Mouse (Mus musculus) heart, postnatal 14 days (tissue): ENCODE results near the gene Ppp2r5e. TPM values are rescaled to one million over a fixed set of nuclear protein-coding genes. Genes with fewer than 3 reads are reported as not detected.
A peak's percentile ranks its signal among the peaks of the same experiment; 100 is the strongest.

Experiments
- DNase-seq, 2 experiments: peaks; one replicate each; pipeline ENCODE4 v3.0.0; 2021 to 2022
- intact Hi-C: fragments of 180-260 bp; cut with DNase I; formaldehyde crosslinking; loops from one replicate; pipeline ENCODE4 v1.15.1; 2025
- total RNA-seq, 2 experiments: library from RNA; stranded (reverse); gene quantifications; 2 replicates each; pipeline ENCODE4 v1.2.3; 2021

The Ppp2r5e gene
- total RNA-seq, 2 experiments from 2014 or later = 35.3 to 36.2 TPM

DNA sequence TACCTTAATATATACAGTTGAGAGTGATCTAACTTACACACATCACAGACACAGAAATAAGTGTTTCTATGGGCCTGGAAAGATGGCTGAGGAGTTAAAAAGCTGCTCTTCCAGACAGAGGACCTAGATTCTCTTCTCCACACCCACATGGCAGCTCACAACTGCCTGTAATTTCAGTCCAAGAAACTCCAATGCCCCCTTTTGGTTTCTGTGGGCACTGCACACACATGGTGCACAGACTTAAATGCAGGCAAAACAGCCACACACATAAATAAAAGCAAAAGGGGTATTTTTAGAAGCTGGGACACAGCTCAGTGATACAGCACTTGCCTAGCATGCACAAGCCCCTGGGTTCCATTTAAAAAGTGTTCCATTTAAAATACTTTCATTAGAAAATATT, 8.5 kb downstream of the Ppp2r5e start:
- intact Hi-C loops = no loop called here
- no peak for DNase-seq

DNA sequence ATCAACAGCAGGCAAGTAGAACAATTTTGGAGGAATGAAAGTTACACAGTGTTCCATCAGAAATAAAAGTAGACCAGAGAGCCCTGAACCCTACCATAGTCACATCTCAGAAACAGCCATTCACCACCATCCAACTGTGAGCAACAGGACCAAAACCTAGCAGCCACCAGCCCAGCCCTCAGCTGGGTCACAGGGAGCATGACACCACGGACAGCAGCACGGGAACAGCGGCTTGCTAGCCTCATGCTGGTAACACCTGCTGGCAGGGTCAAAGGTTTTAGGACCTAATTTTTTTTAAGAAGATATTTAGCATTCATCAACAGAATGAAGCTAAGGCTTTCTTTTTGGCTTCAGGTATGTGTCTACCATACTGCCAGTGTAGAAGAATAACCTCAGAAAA, 12.3 kb downstream of the Ppp2r5e start:
- no peak for DNase-seq
- intact Hi-C loops = no loop called here

DNA sequence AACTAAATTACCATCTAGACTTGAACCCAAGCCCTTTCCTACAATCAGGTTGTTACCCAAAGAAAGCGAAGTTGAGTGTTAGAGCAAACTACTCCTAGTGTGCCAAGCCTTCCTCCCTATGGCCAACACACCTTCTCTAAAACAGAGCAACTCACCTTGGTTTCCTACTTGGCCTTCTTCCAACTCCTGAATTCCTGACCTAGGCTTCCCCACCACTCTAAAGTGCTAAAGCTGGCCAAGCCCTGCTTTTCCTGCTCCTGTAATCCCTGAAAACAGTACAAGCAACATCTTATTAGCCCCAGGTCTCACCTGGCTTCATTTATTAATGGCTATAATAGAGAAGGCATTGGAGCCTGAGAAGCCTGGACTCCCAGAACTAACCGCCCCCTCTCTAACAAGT, 17.0 kb downstream of the Ppp2r5e start:
- no peak for DNase-seq
- intact Hi-C loops = no loop called here

DNA sequence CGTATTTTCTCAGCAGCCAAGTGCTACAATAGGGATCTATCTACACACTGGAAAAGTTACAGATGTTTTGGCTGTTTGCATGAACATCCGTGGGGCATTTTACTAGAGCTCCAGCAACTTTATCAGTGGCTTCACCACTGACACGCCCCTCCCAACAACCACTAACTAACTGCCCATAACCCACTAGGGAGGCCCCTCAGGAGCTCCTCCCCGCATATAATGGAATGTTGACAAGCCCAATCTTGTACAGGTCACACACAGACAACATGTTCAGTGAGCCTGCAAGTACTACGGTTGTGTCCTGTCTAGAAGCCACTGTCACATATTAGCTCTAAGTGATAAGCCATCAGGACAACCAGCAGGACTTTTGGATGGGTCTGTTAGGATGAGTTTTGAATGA, 18.8 kb downstream of the Ppp2r5e start:
- no peak for DNase-seq
- intact Hi-C loops = no loop called here

DNA sequence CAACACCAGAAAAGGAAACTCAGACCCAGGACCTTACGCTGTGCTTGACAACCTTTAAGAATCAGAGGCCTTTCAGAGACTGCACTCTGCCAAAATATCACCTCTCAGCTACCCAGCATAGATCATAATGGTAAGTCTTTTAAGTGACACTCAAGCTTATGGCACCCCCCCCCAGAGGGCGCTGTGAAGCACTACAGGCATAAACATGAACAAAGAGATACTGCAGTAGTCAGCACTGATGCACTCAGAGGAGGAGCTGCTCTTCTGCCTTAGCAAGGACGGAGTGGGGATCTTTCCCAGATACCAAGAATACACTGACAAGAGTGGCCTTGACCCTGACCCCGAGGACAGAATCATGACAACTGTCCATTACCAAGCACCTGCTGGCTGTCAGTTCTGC, 23.8 kb downstream of the Ppp2r5e start:
- intact Hi-C loops = no loop called here
- peak; percentile 31 to 57 for DNase-seq

DNA sequence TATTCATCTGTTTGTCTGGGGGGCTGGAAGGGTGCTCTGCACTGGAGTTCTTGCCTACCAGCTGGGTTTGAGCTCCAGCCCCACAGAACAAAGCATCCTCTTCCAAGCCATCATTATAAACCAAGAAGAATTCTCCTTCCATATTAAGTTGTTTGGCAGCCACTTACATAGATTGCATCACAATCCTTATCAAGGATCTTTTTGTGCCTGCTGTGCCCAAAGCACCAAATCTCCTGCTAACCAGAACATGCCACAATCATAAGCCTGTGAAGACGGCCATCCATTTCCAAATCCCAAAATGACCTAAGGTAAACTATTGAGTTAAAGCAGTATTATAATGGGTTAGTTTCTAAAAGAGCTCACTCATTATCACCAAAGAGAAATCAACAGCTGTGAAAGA, 25.9 kb downstream of the Ppp2r5e start:
- DNase-seq = no peak
- intact Hi-C loops = no loop called here

DNA sequence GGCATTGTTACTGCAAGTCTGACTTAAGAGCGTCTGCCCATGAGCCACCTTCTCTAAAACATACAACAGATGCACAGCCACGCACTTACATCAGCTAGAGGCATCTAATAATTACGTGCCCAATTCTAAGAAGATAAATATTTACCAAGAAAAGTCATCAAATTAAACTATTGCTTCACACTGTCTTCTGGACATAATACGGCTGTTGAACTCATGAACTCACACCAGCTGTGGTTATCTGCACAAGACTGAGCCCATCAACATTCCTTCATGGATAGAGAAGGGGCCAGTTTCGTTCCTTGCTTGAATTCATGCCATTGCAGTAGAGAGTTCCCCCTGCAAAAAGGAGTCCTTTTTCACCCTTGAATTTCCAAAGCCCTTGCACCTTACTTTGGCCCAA, 28.3 kb downstream of the Ppp2r5e start:
- DNase-seq = no peak
- intact Hi-C loops = no loop called here

DNA sequence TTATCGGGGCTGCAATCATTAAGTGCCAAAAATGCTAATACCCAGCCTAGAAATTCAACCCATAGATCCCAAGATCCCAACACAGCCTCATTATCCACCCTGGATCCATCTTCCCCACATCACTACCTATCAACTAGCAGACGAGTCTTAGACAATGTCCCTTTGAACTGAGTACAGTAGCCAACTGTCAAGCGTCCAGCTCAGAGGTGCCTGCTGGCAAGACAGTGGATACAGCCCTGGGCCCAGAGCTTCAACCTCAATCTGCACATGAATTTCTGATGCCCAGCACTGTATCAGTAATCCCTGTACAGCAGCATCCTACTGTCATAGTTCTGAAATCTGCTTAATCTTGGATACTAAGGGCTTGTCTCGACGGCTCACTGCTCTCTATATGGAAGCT, 30.3 kb downstream of the Ppp2r5e start:
- no peak for DNase-seq

DNA sequence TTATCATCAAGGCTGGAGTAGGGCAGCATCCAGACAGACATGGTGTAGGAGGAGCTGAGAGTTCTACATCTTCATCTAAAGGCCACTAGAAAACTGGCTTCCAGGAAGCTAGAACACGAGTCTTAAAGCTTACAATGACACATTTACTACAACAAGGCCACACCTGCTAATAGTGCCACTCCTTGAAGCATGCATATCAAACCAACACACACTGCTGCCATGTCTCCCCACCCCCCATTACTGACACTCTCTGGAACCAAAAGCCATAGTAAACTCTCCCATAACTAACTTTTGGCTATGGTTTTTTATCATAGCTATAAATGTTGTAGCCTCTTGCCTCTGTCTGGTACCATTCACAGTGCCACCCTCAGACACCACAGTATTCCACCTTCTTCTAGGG, 31.5 kb downstream of the Ppp2r5e start:
- DNase-seq = no peak

More for the DNA sequence above, 30.3 kb downstream of the Ppp2r5e start:
- intact Hi-C loops = no loop called here

DNA sequence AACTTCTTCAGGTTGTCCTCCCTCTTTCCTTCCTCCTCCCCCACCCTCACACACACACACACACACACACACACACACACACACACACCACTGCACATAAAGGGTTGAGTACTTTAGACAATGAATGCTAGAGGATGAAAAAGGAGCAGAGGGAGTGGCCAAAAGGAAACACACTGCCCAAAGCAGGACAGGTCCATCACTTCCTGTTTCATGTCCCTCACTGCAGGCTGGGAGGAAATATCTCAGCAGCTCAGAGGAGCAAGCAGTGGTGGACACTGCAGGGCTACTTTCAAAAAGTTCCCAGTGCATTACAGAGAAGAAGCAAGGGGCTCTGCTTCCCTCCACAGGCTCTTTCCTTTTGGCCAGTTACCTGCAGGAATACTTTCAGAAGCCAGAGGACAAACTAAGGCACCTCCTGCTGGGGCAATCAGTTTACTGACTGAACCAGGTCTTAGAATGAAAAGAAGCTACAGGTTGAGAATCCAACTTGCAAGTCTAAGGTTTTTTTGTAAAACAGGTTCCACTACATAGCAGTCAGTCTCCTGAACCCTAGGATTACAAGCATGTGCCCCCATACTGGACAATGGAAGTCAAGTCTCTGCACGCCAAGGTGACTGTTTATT, 32.9 kb downstream of the Ppp2r5e start:
- no peak for DNase-seq

More for the DNA sequence above, 31.5 kb downstream of the Ppp2r5e start:
- intact Hi-C loops = no loop called here

DNA sequence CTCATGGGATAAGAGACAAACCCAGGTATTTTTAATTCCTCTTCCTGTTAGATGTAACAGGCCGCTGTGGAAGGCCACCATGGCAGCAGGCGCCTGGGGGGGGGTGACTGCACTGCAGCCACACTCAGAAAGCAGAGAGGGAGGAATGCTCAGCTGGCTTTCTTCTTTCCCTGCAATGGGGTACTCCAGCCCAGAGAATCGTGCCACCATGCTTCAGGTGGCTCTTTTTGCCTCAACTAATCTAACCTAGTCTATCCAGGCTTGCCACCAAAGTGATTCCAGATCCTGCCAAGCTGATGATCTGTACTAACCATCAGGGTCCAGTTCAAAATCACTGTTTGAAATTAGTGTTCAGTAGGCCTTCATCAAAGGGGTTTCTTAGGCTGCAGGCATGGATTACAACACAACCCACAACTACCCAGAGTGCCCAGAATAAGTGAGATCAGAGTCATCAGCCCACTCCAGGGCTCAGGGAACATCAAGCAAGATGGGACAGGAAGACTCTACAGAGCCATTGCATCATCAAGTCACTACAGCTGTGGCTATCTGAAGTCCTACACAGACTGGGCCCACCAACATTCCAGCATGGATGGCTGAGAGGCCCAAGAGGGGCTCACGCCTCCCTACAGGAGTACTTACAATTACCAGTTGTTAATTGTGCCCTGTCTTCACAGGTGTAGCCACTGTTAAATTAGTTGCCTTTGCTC, 35.2 kb downstream of the Ppp2r5e start:
- DNase-seq = no peak
- intact Hi-C loops = no loop called here

More for the DNA sequence above, 32.9 kb downstream of the Ppp2r5e start:
- intact Hi-C loops = no loop called here

DNA sequence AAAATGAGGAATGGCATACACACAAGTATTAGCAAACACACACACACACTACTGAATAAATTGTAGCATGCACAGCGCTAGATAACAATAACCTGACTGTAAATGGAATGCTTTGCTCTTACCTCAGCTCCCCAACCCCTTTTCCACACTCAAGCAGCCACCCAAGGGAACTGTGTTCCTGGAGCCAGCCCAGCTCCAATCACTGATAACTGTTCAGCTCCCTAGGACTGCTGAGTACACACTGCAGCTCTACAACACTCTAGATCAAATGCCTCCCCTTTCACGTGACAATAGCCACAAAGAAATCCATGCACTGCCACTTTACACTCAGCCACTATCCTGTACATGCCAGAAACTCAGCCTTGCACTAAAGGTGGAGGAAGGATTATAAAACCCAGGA, 36.8 kb downstream of the Ppp2r5e start:
- DNase-seq = peak; percentile 44 to 64
- intact Hi-C loops = no loop called here

DNA sequence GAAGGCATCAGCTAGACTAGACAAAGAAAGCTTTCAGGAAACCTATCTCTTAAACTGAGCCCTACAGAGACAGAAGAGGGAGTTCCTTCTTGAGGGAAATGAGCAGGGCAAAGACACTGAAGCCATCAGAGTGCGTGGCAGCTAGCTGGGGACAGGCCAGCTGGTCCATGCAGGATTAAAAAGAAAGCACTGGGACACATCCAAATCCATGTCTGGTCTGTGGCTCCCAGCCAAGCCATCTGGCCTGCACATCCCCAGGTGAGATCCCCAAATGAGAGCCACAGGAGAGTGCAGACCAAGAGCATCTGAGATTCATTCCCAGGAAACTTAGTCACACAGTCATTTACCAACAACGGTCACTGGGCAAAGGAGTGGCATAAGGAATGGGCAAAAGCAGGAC, 38.2 kb downstream of the Ppp2r5e start:
- DNase-seq = peak in 1 of 2 experiments; percentile 18
- intact Hi-C loops = no loop called here

DNA sequence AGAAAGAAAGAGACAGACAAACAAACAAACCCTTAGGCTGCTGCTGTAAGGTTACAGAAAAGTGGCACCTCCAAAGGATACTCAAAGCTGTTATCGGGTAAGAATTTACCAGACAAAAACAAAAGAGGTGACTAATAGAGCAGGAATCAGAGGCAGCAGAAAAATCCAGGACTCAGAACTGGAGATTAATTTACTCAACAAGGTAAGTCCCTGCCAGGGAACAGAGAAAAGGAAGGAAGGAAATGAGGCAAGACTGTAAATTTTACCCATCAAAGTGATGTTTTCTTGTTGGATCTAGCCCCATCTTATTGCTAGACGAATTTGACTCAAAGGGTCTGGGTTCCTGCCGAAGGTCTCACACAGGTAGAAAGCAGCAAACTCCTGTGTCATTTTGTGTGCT, 41.0 kb downstream of the Ppp2r5e start:
- DNase-seq = no peak
- intact Hi-C loops = no loop called here

DNA sequence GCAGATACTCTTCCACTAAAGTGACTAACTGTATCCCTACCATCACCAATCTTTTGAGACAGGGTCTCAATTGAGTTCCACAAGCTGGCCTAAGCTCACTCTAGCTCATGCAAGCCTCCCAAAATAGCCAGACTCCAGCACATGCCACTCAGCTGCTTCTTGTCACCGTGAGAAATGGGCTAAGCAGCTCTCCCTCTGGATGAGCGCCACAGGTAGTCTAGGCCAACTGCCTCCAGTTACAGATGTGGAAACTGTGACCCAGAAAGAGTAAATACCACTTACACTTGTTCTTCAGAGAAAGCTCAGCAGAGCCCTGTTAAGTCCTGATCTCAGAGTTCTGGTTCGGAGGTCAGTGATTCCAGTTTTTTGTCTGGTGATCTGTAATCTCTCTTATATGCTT, 43.7 kb downstream of the Ppp2r5e start:
- DNase-seq = peak; percentile 57 to 58
- intact Hi-C loops = no loop called here

DNA sequence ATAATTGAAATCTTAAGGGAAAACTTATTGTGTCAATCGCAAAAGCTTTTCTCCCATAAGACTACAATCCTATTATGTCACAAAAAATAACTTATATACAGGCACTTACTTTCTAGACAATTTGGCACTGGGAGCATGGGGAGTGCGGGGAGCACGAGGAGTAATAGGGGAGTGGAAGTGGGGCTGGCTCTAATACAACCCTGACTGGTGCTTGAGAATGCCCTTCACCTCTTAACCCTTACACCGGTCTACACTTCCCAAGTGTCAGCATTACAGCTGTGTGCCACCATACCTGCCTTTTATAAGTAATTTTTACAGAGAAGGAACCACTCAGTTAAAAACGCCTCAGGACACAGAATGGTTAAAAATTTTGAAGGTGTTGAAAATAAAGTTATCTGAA, 44.4 kb downstream of the Ppp2r5e start:
- DNase-seq = no peak
- intact Hi-C loops = no loop called here

DNA sequence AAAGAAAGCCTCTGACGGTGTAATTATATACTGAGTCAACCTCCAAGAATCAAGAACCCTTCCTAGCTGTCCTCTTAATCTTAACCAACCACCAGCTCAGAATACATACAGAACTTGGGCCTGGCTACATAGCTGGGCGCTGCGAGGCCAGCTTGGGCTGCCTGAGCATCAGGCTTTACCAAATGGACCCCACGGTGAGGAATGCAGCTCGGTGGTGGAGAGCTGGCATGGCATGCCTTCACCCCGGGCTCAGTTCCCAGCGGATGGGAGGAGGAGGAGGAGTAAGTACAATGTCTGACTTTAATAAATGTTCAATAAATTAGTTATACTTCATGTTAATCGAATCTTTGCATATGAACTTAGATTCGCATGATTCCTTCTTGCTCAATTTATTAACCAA, 47.0 kb downstream of the Ppp2r5e start:
- DNase-seq = peak in 1 of 2 experiments; percentile 36
- intact Hi-C loops = no loop called here

DNA sequence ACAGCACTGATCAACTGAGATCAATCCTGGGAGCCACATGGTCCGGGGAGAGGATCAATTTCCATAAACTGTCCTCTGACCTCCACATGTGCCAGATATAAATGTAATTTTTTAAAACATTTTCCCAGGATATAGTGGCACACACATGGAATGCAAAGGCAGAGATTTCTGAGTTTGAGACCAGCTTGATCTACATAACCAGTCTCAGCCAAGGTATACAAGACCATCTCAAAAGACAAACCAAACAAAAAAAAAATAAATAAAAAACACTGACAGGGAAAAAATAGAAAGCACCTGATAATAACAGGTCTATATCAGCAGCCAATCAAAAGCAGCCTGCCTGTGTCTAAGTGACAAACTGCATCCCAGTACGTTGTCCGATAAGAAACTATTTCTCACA, 48.9 kb downstream of the Ppp2r5e start:
- intact Hi-C loops = no loop called here
- no peak for DNase-seq

DNA sequence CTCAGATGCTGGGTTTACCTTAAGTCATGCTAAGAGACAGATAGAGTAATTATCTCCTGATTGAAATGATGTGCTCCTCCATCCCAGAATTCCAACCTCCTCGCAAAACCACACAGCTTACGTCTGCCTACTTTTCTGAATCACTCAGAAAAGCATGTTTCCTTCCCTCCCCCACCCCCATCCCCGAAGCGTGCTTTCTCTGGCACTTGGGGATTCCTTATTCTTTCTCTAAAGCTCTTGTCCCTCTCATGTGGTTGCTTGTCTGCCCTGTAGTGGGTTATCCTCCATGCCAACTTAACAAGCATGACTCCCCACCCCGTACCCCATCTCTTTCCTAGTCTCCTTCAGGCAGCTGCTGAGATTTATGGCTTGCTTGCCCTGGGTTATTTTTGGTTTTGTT, 49.8 kb downstream of the Ppp2r5e start:
- intact Hi-C loops = no loop called here
- DNase-seq = no peak

DNA sequence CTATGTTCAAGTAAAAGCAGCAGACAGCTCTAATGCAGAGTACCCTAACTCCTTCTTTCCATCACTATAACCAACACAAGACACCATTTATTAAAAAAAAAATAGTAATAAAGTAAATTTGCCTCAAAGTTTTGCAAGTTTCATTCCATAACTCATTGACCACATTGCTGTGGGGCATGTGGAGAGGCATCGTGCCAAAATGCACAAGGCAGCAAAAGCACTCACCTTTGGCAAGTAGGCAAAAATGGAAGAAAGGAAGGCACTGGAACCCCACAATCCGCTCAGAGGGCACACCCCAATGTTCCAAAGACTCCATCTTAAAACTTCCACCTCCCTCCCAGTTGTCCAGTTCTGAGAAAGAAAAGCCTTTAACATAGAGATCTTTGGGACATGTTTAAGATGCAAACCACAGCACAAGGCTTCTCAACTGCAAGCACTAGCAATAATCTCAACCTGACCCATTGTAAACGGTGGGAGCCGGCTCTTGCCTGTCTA, 50.6 kb downstream of the Ppp2r5e start:
- no peak for DNase-seq
- intact Hi-C loops = no loop called here

DNA sequence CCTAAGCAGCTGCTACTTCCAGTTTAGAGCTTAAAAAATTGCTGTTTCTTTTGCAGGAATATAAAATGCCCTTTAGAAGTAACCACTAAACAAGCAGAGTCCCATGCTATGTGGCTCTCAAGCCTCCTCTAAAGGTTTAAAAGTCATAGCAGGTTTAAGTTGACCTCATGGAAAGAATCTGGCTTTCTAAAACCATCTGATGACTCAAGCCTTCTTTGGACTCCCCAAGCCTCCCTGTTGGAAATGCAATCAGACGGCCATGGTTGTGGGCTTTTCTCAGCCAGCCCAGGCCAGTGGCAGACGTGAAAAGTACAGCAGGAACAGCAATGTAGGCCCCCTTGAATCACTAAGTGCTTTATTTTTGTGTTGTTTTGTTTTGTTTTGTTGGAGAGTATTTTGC, 51.4 kb downstream of the Ppp2r5e start:
- intact Hi-C loops = no loop called here
- DNase-seq = no peak

DNA sequence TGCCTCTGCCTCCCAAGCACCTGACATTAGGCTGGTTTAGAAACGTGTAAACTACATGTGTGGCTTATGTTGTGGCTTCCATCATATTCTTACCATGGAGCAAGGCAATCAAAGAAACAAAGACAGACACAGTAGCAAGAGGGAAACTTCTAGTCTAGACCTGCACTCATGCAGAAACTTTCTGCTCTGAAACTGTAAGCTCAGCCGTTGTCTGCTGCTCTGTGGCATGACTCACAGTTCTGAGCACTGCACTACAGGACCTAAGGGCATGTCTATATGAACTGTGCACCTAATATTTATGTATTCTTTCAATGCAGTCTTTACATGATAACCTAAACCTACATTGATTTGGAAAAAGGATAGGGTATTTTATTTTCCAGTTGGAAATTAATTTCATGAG, 51.8 kb downstream of the Ppp2r5e start:
- intact Hi-C loops = no loop called here
- DNase-seq = no peak
